10 mouse cellular contexts compared by ENCODE assay signal in the genomic region with DNA sequence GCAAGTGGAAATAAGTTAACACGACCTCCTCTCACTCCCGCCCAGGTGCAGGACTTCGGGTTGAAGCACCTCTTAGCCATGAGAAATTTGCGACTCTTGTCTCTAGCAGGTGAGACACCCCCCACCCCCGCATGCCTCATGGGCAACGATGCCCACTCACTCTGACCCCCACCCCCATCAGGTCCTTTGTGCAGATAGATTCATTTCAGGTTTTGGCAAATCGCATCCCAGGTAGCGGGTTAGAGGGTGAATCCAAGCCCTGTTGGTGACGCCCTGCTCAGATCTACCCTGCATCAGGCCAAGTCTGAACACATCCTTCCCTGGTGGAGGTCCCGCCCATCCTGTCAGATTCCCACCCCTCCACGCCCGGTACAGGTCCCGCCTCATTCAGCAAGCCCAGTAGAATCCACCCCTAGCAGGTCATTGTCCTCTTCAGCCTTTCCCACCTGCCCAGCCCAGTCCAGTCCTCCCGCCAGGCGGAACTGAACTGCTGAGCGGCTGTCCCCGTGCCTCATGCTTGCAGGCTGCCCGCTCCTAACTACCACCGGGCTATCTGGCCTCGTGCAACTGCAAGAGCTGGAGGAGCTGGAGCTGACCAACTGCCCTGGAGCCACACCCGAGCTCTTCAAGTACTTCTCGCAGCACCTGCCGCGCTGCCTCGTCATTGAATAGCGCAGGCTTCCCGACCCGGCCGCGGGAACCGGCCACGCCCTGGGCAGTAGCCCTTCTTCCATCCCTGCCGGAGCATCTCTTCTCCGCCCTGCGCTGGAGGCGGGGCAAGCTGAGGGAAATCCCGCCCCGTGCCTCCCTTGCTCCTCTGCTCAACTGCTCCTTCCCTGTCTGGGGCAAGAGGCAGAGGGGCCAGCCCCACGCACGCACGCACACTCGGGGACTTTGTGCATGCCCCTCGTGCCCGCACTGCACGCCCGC. TPM values are rescaled to one million over a fixed set of nuclear protein-coding genes. Genes with fewer than 3 reads are reported as not detected.
A peak's percentile ranks its signal among the peaks of the same experiment; 100 is the strongest.
DNase-seq lines count a peak whose midpoint lies in the region; ATAC-seq lines count a peak whose summit lies in the region.
"Had no signal": no experiment of that assay in that cellular context is flagged by ENCODE, and none has a peak within 500 bp of the region (broad histone marks: within the 10 kb centered on the region; RNA-seq: fewer than 3 reads in every experiment).

No protein-coding gene starts in this region.

- DNase-seq in kidney, adult 18-20 months, result no peak
- peak; percentile 82 for DNase-seq in R1 (ENCODE audit: low read depth, low spot score)
- DNase-seq in left cerebral cortex, adult 9 months (ENCODE audit: low spot score in 2 of 2), result no peak
- DNase-seq in natural killer cell, adult 2 months (ENCODE audit: low spot score in 2 of 2), result no peak
- DNase-seq in frontal cortex, postnatal 14 days (ENCODE audit: low spot score in 2 of 2), result no peak

- H3K27me3 ChIP-seq in kidney, embryonic 14.5 days (ENCODE audit: control insufficient read depth, insufficient read depth, low read length), result peaks cover 34% of the 10 kb centered on the region

- H3K9ac ChIP-seq in kidney, embryonic 14.5 days (ENCODE audit: low read depth, low read length), result no peak overlapping the region

- peak overlapping the region; percentile 9; the same call in 1 of the 2 replicates for H3K4me3 ChIP-seq in kidney, embryonic 14.5 days (ENCODE audit: low read length)
- H3K4me3 ChIP-seq: heart, adult 2 months had no signal

- 6% methylated on average over 46 of the region's 46 CpGs for WGBS in kidney, embryonic 14.5 days

- H3K27ac ChIP-seq in kidney, embryonic 14.5 days (ENCODE audit: low read depth, low read length), result no peak overlapping the region
- H3K27ac ChIP-seq: heart, adult 2 months had no signal

- H3K4me2 ChIP-seq in kidney, embryonic 14.5 days (replicated peaks; ENCODE audit: low read depth, low read length), result peak overlapping the region; percentile 32

- no peak for ATAC-seq in kidney, embryonic 14.5 days (ENCODE audit: low FRiP score, low TSS enrichment)
- ATAC-seq in granulocyte monocyte progenitor cell, adult 5-6 weeks (replicated peaks; ENCODE audit: poor library complexity, severe bottlenecking), result peak; percentile 30
- ATAC-seq in megakaryocyte progenitor cell, adult 5-6 weeks (replicated peaks; ENCODE audit: poor library complexity), result peak; percentile 54

- no peaks in the 10 kb centered on the region for H3K9me3 ChIP-seq in kidney, embryonic 14.5 days (ENCODE audit: control insufficient read depth, low read length)

- H3K36me3 ChIP-seq in kidney, embryonic 14.5 days (ENCODE audit: control insufficient read depth, insufficient read depth, low read length), result no peaks in the 10 kb centered on the region

- H3K4me1 ChIP-seq in kidney, embryonic 14.5 days (ENCODE audit: control insufficient read depth, insufficient read depth, low read length), result peaks cover 4% of the 10 kb centered on the region

RNA-seq across cellular contexts. Expression of a gene that starts 4.3 kb away (rescaled TPM):
- polyA plus RNA-seq in kidney, embryonic 14.5 days (2014; fragmentation: Nextera tagmentation; extraction: Ambion mirVana), result 21.4 and 32.0 TPM in 2 replicates
- total RNA-seq in granulocyte monocyte progenitor cell, adult 5-6 weeks (2014; fragmentation: Nextera tagmentation), result 12.5 and 16.9 TPM in 2 replicates
- total RNA-seq in granulocyte monocyte progenitor cell, adult 5-6 weeks (2017), result 14.8 and 19.3 TPM in 2 replicates
- 10.0 and 10.1 TPM in 2 replicates for total RNA-seq in megakaryocyte progenitor cell, adult 5-6 weeks (2015)
- total RNA-seq in megakaryocyte progenitor cell, adult 5-6 weeks (2017), result 16.1 and 18.0 TPM in 2 replicates

RNA-seq across cellular contexts. Expression of a gene that starts 9.6 kb away (rescaled TPM):
- 45.7 and 47.0 TPM in 2 replicates for polyA plus RNA-seq in kidney, embryonic 14.5 days (2014; fragmentation: Nextera tagmentation; extraction: Ambion mirVana)
- 19.5 and 23.1 TPM in 2 replicates for total RNA-seq in granulocyte monocyte progenitor cell, adult 5-6 weeks (2014; fragmentation: Nextera tagmentation)
- 15.2 and 23.4 TPM in 2 replicates for total RNA-seq in granulocyte monocyte progenitor cell, adult 5-6 weeks (2017)
- total RNA-seq in megakaryocyte progenitor cell, adult 5-6 weeks (2015), result 12.0 and 15.6 TPM in 2 replicates
- total RNA-seq in megakaryocyte progenitor cell, adult 5-6 weeks (2017), result 19.5 and 22.8 TPM in 2 replicates

RNA-seq across cellular contexts. Expression of a gene that starts 10.2 kb away (rescaled TPM):
- 1.1 and 1.3 TPM in 2 replicates for polyA plus RNA-seq in kidney, embryonic 14.5 days (2014; fragmentation: Nextera tagmentation; extraction: Ambion mirVana)
- total RNA-seq in granulocyte monocyte progenitor cell, adult 5-6 weeks (2014; fragmentation: Nextera tagmentation), result not detected in 2 replicates
- not detected in 2 replicates for total RNA-seq in granulocyte monocyte progenitor cell, adult 5-6 weeks (2017)
- not detected in 2 replicates for total RNA-seq in megakaryocyte progenitor cell, adult 5-6 weeks (2015)
- total RNA-seq in megakaryocyte progenitor cell, adult 5-6 weeks (2017), result not detected in 2 replicates
- total RNA-seq: neutrophil, adult 5-6 weeks had no signal

RNA-seq across cellular contexts. Expression of a gene that starts 14.1 kb away (rescaled TPM):
- 350 and 425 TPM in 2 replicates for polyA plus RNA-seq in kidney, embryonic 14.5 days (2014; fragmentation: Nextera tagmentation; extraction: Ambion mirVana)
- total RNA-seq in granulocyte monocyte progenitor cell, adult 5-6 weeks (2014; fragmentation: Nextera tagmentation), result 112 and 131 TPM in 2 replicates
- total RNA-seq in granulocyte monocyte progenitor cell, adult 5-6 weeks (2017), result 99.3 and 101 TPM in 2 replicates
- 66.5 and 73.4 TPM in 2 replicates for total RNA-seq in megakaryocyte progenitor cell, adult 5-6 weeks (2015)
- 99.5 and 106 TPM in 2 replicates for total RNA-seq in megakaryocyte progenitor cell, adult 5-6 weeks (2017)

RNA-seq across cellular contexts. Expression of a gene that starts 18.0 kb away (rescaled TPM):
- polyA plus RNA-seq in kidney, embryonic 14.5 days (2014; fragmentation: Nextera tagmentation; extraction: Ambion mirVana), result 2.0 and 2.5 TPM in 2 replicates
- 1.1 and 3.0 TPM in 2 replicates for total RNA-seq in granulocyte monocyte progenitor cell, adult 5-6 weeks (2014; fragmentation: Nextera tagmentation)
- total RNA-seq in granulocyte monocyte progenitor cell, adult 5-6 weeks (2017), result not detected in 2 replicates
- total RNA-seq in megakaryocyte progenitor cell, adult 5-6 weeks (2015), result 1.0 and 1.1 TPM in 2 replicates
- 2.5 TPM in 1 of 2 replicates, not detected in the other for total RNA-seq in megakaryocyte progenitor cell, adult 5-6 weeks (2017)
